Mouse (Mus musculus): ENCODE measurements around the gene Iqcf1. TPM values are rescaled to one million over a fixed set of nuclear protein-coding genes. Genes with fewer than 3 reads are reported as not detected.

Gene Iqcf1
- polyA plus RNA-seq, 1 experiment from 2014 or later = not detected

DNA sequence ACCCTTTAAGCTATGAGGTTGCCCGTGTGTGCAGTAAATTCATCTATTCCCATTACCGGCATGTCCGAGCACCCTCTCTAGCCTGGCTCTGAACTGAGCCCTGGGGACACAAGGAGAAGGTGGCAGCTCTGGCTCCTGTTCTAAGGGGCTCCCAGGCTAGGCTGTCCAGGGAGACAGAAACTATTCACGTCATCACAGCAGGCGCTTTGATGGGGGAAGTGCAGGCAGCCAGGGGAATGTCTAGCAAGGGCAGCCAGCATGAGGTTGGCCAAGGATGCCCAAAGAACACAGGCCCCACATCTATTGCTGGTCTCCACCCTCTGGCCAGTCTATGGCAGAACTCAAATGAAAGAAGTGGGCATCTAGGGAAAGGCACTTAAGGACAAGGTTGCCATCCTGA, 41.8 kb upstream of the Iqcf1 start:
- no peak for TF ChIP-seq CTCF (IDR thresholded peaks at IDR 0.05; ENCODE audit: low read depth)
- ATAC-seq = no peak
- no peaks in the 10 kb centered on the region for H3K9me3 ChIP-seq (ENCODE audit: control insufficient read depth)
- H3K36me3 ChIP-seq (ENCODE audit: control insufficient read depth, insufficient read depth) = no peaks in the 10 kb centered on the region; the same call in 1 of the 2 replicates
- no peaks in the 10 kb centered on the region for H3K27me3 ChIP-seq (replicated peaks; ENCODE audit: control insufficient read depth, insufficient read depth, low read length)
- H3K4me2 ChIP-seq (replicated peaks; ENCODE audit: low read depth) = no peak overlapping the region
- H3K4me3 ChIP-seq (ENCODE audit: low read depth, low read length) = no peak overlapping the region
- H3K4me1 ChIP-seq (replicated peaks; ENCODE audit: control insufficient read depth, insufficient read depth, low read length) = no peaks in the 10 kb centered on the region; the same call in 1 of the 2 replicates
- no peak overlapping the region for H3K27ac ChIP-seq (ENCODE audit: low read depth, low read length)
- WGBS = 81% methylated on average over 5 of the region's 5 CpGs
- no peak overlapping the region for H3K9ac ChIP-seq (ENCODE audit: low read depth, low read length)

DNA sequence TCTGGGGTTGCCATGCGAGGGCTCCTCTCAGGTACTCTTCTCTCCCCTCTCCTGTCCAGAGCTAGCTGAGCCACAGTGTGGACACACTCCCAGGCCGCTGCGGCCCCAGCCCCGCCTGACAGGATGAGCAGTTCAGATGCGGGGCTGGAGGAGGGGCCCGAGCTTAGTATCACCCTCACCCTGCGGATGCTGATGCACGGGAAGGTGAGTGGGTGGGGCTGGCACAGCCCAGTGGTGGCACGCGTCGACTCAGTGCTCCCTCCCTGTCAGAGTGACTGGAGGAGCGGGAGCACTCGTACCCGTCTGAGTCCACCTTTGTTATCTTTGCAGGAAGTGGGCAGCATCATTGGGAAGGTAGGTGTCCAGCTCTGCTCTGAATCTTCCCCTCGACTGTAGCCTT, 39.8 kb upstream of the Iqcf1 start:
- 73% methylated on average over 15 of the region's 15 CpGs for WGBS
- no peak overlapping the region for H3K4me2 ChIP-seq (replicated peaks; ENCODE audit: low read depth)
- TF ChIP-seq CTCF (IDR thresholded peaks at IDR 0.05; ENCODE audit: low read depth) = no peak
- no peak overlapping the region for H3K27ac ChIP-seq (ENCODE audit: low read depth, low read length)
- no peaks in the 10 kb centered on the region; the same call in 1 of the 2 replicates for H3K36me3 ChIP-seq (ENCODE audit: control insufficient read depth, insufficient read depth)
- no peak overlapping the region for H3K9ac ChIP-seq (ENCODE audit: low read depth, low read length)
- H3K4me1 ChIP-seq (replicated peaks; ENCODE audit: control insufficient read depth, insufficient read depth, low read length) = no peaks in the 10 kb centered on the region
- no peak overlapping the region for H3K4me3 ChIP-seq (ENCODE audit: low read depth, low read length)
- H3K9me3 ChIP-seq (ENCODE audit: control insufficient read depth) = no peaks in the 10 kb centered on the region
- peaks cover 6% of the 10 kb centered on the region; the same call in 1 of the 2 replicates for H3K27me3 ChIP-seq (replicated peaks; ENCODE audit: control insufficient read depth, insufficient read depth, low read length)
- ATAC-seq = no peak

DNA sequence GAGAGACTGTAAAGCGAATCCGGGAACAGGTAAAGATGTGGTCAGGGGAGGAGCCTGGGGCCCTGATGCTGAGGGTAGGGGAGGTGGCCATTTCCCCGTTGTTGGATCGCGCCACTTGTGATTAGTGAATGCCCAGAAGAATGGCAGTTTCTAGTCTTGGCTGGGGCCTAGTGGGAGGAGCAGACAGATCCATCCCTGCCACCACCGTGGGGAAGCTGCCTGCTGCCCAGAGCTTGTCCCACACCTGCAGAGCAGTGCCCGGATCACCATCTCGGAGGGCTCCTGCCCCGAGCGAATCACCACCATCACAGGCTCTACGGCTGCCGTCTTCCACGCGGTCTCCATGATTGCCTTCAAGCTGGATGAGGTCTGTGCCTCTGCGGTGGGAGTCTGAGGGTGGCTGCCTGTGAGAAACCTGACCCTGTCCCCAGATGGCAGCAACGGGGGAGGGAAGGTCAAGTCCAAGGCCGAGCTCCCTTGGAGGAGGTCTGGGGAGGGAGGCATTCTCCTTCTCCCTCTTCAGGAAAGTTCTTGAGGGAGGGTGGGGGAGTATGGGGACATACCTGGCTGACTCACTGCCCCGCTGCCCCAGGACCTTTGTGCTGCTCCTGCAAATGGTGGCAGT, 39.3 kb upstream of the Iqcf1 start:
- H3K4me2 ChIP-seq (replicated peaks; ENCODE audit: low read depth) = no peak overlapping the region
- no peak for ATAC-seq
- H3K27ac ChIP-seq (ENCODE audit: low read depth, low read length) = no peak overlapping the region

DNA sequence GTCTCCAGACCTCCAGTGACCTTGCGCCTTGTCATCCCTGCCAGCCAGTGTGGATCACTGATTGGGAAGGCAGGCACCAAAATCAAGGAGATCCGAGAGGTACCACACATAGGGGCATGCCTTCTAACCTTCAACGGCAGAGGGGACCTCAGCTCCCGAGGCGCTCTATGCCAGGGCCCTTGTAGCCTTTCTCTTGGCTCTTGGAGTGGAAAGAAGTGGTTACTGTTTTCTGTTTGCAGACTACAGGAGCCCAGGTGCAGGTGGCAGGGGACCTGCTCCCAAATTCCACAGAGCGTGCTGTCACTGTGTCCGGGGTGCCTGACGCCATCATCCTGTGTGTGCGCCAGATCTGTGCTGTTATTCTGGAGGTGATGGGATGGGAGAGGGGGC, 38.7 kb upstream of the Iqcf1 start:
- 95% methylated on average over 9 of the region's 9 CpGs for WGBS
- Histone ChIP-seq H3K4me1 (replicated peaks; ENCODE audit: control insufficient read depth, insufficient read depth, low read length) (no peaks in the 10 kb centered on the region), H3K27me3 (replicated peaks; ENCODE audit: control insufficient read depth, insufficient read depth, low read length) (peaks cover 17% of the 10 kb centered on the region; the same call in 1 of the 2 replicates), H3K9me3 (ENCODE audit: control insufficient read depth) (no peaks in the 10 kb centered on the region), H3K36me3 (ENCODE audit: control insufficient read depth, insufficient read depth) (no peaks in the 10 kb centered on the region; the same call in 1 of the 2 replicates), H3K4me2 (replicated peaks; ENCODE audit: low read depth) (no peak overlapping the region), H3K4me3 (ENCODE audit: low read depth, low read length) (no peak overlapping the region), H3K9ac (ENCODE audit: low read depth, low read length) (no peak overlapping the region), H3K27ac (ENCODE audit: low read depth, low read length) (no peak overlapping the region)
- no peak for ATAC-seq
- TF ChIP-seq CTCF (IDR thresholded peaks at IDR 0.05; ENCODE audit: low read depth) = no peak

More for the DNA sequence above, 39.3 kb upstream of the Iqcf1 start:
- no peak overlapping the region for H3K4me3 ChIP-seq (ENCODE audit: low read depth, low read length)
- no peaks in the 10 kb centered on the region for H3K9me3 ChIP-seq (ENCODE audit: control insufficient read depth)
- no peak overlapping the region for H3K9ac ChIP-seq (ENCODE audit: low read depth, low read length)
- peaks cover 12% of the 10 kb centered on the region; the same call in 1 of the 2 replicates for H3K27me3 ChIP-seq (replicated peaks; ENCODE audit: control insufficient read depth, insufficient read depth, low read length)
- 84% methylated on average over 18 of the region's 18 CpGs for WGBS
- TF ChIP-seq CTCF (IDR thresholded peaks at IDR 0.05; ENCODE audit: low read depth) = no peak
- H3K36me3 ChIP-seq (ENCODE audit: control insufficient read depth, insufficient read depth) = no peaks in the 10 kb centered on the region; the same call in 1 of the 2 replicates
- H3K4me1 ChIP-seq (replicated peaks; ENCODE audit: control insufficient read depth, insufficient read depth, low read length) = no peaks in the 10 kb centered on the region

DNA sequence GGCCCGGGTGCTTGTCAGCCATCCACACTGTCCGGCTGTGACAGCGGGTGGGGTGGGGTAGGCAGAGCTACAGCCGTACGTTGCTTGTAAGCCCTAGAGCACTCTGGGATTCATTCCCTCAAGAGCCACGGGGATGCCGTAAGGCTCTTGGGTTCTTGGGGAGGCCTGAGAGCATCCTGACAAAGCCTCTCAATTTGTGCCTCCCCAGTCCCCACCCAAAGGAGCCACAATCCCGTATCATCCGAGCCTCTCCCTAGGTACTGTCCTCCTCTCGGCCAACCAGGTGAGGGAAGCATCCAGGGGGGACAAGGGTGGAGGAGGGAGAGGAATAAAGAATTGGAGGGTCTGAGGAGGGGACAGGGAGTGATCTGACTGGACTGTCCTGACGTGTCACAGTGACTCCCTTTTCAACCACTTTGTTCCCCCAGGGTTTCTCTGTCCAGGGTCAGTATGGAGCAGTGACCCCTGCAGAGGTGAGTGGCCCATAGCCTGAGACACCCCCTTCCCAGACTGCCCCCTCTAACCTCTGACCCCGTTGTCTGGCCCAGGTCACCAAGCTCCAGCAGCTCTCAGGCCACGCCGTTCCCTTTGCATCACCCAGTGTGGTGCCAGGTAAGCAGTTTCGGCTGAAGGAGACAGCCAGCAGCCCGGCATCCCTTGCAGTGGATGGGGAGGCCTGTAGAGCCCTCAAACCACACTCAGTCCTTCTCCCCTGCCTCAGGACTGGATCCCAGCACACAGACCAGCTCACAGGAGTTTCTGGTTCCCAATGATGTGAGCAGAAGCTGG, 37.9 kb upstream of the Iqcf1 start:
- Histone ChIP-seq H3K4me2 (replicated peaks; ENCODE audit: low read depth) (no peak overlapping the region), H3K27ac (ENCODE audit: low read depth, low read length) (no peak overlapping the region), H3K4me3 (ENCODE audit: low read depth, low read length) (no peak overlapping the region), H3K36me3 (ENCODE audit: control insufficient read depth, insufficient read depth) (no peaks in the 10 kb centered on the region; the same call in 1 of the 2 replicates), H3K4me1 (replicated peaks; ENCODE audit: control insufficient read depth, insufficient read depth, low read length) (no peaks in the 10 kb centered on the region), H3K9ac (ENCODE audit: low read depth, low read length) (no peak overlapping the region), H3K27me3 (replicated peaks; ENCODE audit: control insufficient read depth, insufficient read depth, low read length) (peaks cover 19% of the 10 kb centered on the region; the same call in 1 of the 2 replicates), H3K9me3 (ENCODE audit: control insufficient read depth) (no peaks in the 10 kb centered on the region)
- no peak for TF ChIP-seq CTCF (IDR thresholded peaks at IDR 0.05; ENCODE audit: low read depth)
- 90% methylated on average over 16 of the region's 16 CpGs for WGBS
- no peak for ATAC-seq

DNA sequence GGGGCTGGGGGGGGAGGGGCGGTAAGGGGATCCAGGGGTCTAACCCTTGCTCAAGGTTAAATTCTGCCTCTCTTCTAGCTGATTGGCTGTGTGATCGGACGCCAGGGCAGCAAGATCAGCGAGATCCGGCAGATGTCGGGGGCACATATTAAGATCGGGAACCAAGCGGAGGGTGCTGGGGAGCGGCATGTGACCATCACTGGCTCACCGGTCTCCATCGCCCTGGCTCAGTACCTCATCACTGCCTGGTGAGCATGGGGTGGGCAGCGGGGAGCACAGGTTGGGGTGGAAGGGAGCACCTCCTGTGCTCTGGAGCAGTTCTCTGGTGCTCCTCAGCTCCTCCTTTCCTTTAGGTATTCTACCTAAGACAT, 37.4 kb upstream of the Iqcf1 start:
- Histone ChIP-seq H3K27ac (ENCODE audit: low read depth, low read length) (no peak overlapping the region), H3K27me3 (replicated peaks; ENCODE audit: control insufficient read depth, insufficient read depth, low read length) (peaks cover 19% of the 10 kb centered on the region; the same call in 1 of the 2 replicates), H3K9ac (ENCODE audit: low read depth, low read length) (no peak overlapping the region), H3K4me2 (replicated peaks; ENCODE audit: low read depth) (no peak overlapping the region), H3K4me3 (ENCODE audit: low read depth, low read length) (no peak overlapping the region), H3K9me3 (ENCODE audit: control insufficient read depth) (no peaks in the 10 kb centered on the region), H3K36me3 (ENCODE audit: control insufficient read depth, insufficient read depth) (no peaks in the 10 kb centered on the region; the same call in 1 of the 2 replicates), H3K4me1 (replicated peaks; ENCODE audit: control insufficient read depth, insufficient read depth, low read length) (no peaks in the 10 kb centered on the region)
- no peak for TF ChIP-seq CTCF (IDR thresholded peaks at IDR 0.05; ENCODE audit: low read depth)
- ATAC-seq = no peak
- WGBS = 95% methylated on average over 12 of the region's 12 CpGs

Data from intestine, postnatal 0 days (tissue).